In genomic region chr1:132022107-132022506, GRCm38 (mm10) we compare ENCODE assay signal across 13 mouse cellular contexts. TPM values are rescaled to one million over a fixed set of nuclear protein-coding genes. Genes with fewer than 3 reads are reported as not detected.
"Had no signal": no experiment of that assay in that cellular context is flagged by ENCODE, and none has a peak within 500 bp of the region (broad histone marks: within the 10 kb centered on the region; RNA-seq: fewer than 3 reads in every experiment).

No protein-coding gene starts in this region.

- H3K27me3 ChIP-seq: megakaryocyte, embryonic 14.5 days; midbrain, embryonic 12.5 days had no signal

- H3K4me1 ChIP-seq: limb, embryonic 10.5 days; midbrain, embryonic 12.5 days had no signal

- H3K4me2 ChIP-seq: lung, embryonic 14.5 days; midbrain, embryonic 12.5 days had no signal

- H3K9me3 ChIP-seq: limb, embryonic 10.5 days; megakaryocyte, embryonic 14.5 days; midbrain, embryonic 12.5 days had no signal

- H3K27ac ChIP-seq: limb, embryonic 10.5 days; macrophage; midbrain, embryonic 12.5 days had no signal

- DNase-seq: kidney, adult 9 months; kidney, postnatal 14 days; lung, embryonic 14.5 days; lung, postnatal 10 days; right cerebral cortex, postnatal 14 days; thymus, postnatal 4 days had no signal

- H3K4me3 ChIP-seq: limb, embryonic 10.5 days; megakaryocyte, embryonic 14.5 days; midbrain, embryonic 12.5 days had no signal

- H3K9ac ChIP-seq: lung, embryonic 14.5 days; midbrain, embryonic 12.5 days had no signal

- ATAC-seq: hindbrain, embryonic 16.5 days; inflammation-experienced regulatory T-cells, adult 6 months; midbrain, embryonic 16.5 days had no signal

RNA-seq across cellular contexts. Expression of gene Slc45a3, which starts 59.3 kb away (rescaled TPM):
- polyA plus RNA-seq: inflammation-experienced regulatory T-cells, adult 6 months had no signal
